Mouse (Mus musculus): ENCODE measurements around the gene Meis1.
A peak's percentile ranks its signal among the peaks of the same experiment; 100 is the strongest.

Gene Meis1

GRCm38 (mm10) chr11:19018489-19019203 is at the start of gene Meis1:
Gene Meis1 (minus strand): TSS chr11:19018985.
- peak; percentile 24 for DNase-seq (ENCODE audit: low spot score)

DNA sequence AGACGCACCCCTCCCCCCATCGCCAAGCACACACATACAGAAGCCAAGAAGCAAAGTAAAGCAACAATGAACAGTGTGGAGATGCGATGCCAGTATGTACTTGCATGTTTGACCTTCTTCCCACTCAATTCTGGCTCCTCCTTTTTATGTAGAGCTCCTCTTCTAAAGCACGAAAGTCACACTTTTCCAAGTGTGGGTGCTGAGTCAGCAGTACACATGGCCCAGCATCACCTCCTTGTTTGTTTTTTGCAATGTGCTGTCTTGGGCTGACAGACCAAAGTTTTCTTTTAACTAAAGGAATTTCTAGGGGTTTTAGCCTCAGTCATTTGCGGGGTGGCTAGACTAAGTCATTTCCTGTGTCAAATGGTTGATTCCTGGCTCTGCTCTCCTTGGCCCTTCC is 48.5 kb upstream of the Meis1 start:
- DNase-seq (ENCODE audit: low spot score) = no peak

- DNase-seq (ENCODE audit: low spot score) = no peak
Observed at GRCm38 (mm10) chr11:19049276-19049675, 30.5 kb upstream of the Meis1 start.

- DNase-seq (ENCODE audit: low spot score) = no peak
Observed at GRCm38 (mm10) chr11:19036595-19037166, 17.9 kb upstream of the Meis1 start.

DNA sequence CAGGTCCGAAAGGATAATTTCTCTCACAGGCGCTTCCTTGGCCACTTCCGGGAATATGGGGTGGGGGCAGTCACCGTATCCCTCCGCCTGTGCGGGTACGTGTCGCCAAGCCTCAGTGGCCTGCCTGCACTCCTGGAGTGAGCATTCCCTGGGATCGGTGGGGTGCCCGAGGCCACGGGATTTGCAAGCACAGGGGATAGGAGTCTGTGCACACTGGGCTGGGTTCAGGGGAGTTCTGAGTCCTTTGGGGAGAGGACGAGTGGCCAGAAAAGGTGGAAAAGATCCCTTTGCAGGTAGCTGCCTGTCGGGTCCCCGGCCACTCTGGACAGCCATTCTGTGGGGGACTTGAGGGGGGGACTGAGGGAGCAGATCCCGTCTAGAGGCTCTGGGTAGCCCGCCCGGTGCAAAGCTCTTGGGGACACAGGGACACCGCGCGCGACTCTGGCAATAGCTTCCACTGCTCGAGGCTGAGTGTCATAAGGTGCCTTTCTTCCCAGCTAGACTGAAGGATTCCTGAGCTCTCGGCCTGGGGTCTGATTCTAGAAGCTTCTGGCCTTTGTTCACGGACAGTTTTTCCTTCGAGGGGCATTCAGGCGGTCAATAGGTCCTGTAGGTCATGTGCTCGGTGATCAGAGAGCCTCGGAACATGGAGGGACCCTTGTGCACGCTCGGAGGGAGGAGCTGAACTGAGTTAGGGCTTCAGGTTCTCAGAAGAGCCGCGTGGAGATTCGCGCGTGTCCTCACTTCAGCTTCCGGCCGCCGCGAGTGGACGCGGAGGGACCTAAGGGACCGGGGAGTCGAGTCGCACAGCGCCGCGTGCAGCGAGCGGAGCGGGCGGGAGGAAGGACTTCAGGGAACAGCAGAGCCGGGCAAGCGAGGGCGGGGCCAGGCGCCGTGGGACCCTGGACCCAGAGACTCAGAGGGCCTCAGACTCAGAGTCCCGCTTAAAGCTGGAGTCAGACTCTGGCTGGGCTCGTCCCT is 8.1 kb upstream of the Meis1 start:
- no peak for DNase-seq (ENCODE audit: low spot score)

- no peak for DNase-seq (ENCODE audit: low spot score)
Observed at GRCm38 (mm10) chr11:19025976-19026520, 7.3 kb upstream of the Meis1 start.

GRCm38 (mm10) chr11:19024496-19025265 is 5.9 kb upstream of the Meis1 start:
- no peak for DNase-seq (ENCODE audit: low spot score)

DNA sequence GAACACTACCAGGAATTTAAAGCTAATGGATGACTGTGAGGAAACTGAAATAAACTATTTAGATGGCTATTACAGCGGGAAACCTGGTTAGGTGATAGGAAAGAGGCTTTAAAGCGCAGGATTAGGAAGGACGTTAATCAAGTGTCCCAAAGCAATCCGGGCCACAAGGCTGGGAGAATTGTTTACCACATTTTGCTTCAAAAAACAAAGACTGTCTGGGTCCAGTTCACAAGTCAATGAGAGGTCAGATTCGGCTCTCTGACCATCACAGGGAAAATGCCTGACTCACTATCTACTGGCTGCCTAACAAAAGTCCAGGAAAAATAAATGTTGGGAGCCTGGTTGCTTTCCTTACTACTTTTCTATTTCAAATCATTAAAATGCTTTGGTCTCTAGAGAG is 4.6 kb upstream of the Meis1 start:
- no peak for DNase-seq (ENCODE audit: low spot score)

- DNase-seq (ENCODE audit: low spot score) = no peak
Observed at GRCm38 (mm10) chr11:19022576-19022975, 3.8 kb upstream of the Meis1 start.

GRCm38 (mm10) chr11:19020951-19021710 is 2.3 kb upstream of the Meis1 start:
- no peak for DNase-seq (ENCODE audit: low spot score)

DNA sequence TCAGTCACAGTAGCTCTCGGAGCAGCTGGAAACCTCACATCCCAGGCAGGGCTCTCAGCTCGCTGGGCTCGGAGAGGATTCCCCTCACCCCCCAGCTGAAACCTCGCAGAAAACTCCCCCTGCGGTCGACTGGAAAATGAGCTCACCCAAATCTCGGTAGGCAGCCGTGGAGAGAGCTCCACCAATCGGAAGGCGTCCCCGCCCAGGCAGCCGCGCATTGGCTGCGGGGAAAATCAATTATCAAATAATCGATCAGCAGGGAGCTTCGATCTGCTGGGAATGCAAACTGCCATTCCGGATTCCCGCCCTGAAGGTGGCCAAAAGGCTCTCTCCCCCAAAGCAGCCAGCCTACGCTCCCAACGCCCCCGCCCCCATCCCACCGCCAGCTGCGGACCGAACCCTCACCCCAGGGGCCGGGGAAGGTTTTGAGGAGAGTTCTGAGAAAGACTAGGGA is 1.6 kb upstream of the Meis1 start:
- DNase-seq (ENCODE audit: low spot score) = no peak

GRCm38 (mm10) chr11:19019204-19020171 is 703 bp upstream of the Meis1 start:
- no peak for DNase-seq (ENCODE audit: low spot score)

DNA sequence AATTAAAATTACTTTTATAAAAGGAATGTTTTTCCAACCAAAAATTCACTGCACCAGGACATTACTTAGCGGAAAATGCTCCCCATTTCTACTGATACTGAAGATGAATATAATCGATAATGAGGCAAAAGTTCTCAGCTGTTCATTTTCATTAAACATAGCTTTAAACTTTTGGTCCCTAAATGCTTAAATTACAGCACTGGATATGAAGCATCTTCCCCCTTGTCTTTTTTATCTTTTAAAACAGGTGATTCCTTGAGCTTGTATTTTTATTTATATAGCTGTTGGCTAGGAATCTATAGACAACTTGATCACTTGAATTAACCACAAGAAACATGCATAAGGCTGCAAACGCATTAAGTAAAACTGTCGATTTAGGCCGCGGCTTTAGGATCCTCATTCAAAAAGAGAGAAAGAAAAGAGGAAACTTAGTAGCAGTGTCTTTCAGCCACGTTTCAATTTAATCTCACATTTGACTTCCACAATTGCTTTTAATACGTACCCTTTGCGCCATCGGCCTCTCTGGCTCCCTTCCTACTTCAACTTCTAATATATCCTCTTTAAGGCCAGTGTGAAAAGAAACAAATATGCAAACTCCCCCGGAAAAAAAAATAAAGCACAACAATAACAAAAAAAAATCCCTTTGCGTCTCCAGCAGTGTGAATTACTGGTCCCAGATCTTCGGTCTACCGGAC is 919 bp downstream of the Meis1 start:
- no peak for DNase-seq (ENCODE audit: low spot score)

- no peak for DNase-seq (ENCODE audit: low spot score)
Observed at GRCm38 (mm10) chr11:19017262-19017661, 1.5 kb downstream of the Meis1 start.

GRCm38 (mm10) chr11:19016481-19017220 is 2.1 kb downstream of the Meis1 start:
- DNase-seq (ENCODE audit: low spot score) = no peak

- no peak for DNase-seq (ENCODE audit: low spot score)
Observed at GRCm38 (mm10) chr11:19015731-19016461, 2.9 kb downstream of the Meis1 start.

GRCm38 (mm10) chr11:19015381-19015730 is 3.4 kb downstream of the Meis1 start:
- no peak for DNase-seq (ENCODE audit: low spot score)
